Mouse (Mus musculus): Measurements from ENCODE around the gene Ogt. TPM values are rescaled to one million over a fixed set of nuclear protein-coding genes. Genes with fewer than 3 reads are reported as not detected.

Gene Ogt
- polyA plus RNA-seq (2014; fragmentation: Illumina TruSeq; extraction: RNeasy Lipid Tissue Mini Kit (QIAGEN cat#74804); ENCODE audit: low replicate concordance): 427 TPM

DNA sequence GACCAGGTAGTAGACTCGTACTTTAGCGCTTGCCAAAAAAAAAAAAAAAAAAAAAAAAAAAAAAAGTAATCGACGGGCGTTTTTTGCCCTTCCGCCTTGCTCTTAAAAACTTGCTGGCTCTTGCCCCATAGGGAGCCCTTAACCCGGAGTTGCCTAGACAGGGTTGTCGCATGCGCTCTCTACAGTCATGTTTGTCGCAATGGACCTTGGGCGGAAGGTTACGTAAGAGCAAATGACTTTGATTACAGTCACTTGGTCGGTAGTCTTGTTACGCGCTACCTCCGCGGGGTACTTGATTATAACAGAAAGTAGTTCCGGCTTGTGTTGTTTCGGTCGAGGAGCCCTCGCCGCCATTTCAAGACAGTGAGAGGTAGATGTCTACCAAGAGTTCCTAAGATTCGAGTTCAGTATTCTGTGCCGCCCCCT is at the start of gene Ogt:
Ogt (plus strand) TSS at position 320 of the 426 bp plus-strand sequence.

DNA sequence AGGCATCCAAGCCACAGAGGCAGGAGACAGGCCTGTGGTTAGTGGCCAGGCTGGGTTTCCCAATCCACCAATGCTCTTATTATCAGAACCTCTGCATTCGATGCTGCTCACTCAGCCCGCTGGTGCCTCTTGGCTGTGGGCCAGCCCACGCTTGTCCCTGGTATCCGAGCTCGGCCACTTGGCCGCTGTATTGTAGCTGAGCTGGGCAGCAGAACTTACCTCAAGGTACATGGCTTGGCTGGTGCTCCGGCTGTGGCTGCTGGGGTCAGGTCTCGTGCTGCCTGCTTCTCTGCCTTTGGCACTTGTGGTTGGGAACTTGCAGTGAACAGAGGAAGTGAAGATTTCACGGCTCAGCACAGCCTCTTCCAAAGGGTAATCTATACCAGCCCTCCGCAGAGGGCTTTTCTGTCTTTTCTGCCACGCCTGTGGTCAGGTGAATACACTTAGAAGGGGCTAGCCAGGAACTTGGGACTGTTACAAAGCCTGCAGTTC is 94.0 kb downstream of the Ogt start, which contains the start of gene Cxcr3:
Cxcr3 (minus strand) TSS at position 442 of the 492 bp plus-strand sequence.

Other genes with a start within 250 kb of the Ogt start
- 12.4 TPM for gene Zmym3, start 219.2 kb upstream of the Ogt start, polyA plus RNA-seq (2014; fragmentation: Illumina TruSeq; extraction: RNeasy Lipid Tissue Mini Kit (QIAGEN cat#74804); ENCODE audit: low replicate concordance)
- gene Nono, start 210.7 kb upstream of the Ogt start, polyA plus RNA-seq (2014; fragmentation: Illumina TruSeq; extraction: RNeasy Lipid Tissue Mini Kit (QIAGEN cat#74804); ENCODE audit: low replicate concordance): 262 TPM
- 0.97 TPM for gene Itgb1bp2, start 191.0 kb upstream of the Ogt start, polyA plus RNA-seq (2014; fragmentation: Illumina TruSeq; extraction: RNeasy Lipid Tissue Mini Kit (QIAGEN cat#74804); ENCODE audit: low replicate concordance)
- gene Taf1, start 107.3 kb upstream of the Ogt start, polyA plus RNA-seq (2014; fragmentation: Illumina TruSeq; extraction: RNeasy Lipid Tissue Mini Kit (QIAGEN cat#74804); ENCODE audit: low replicate concordance): 58.9 TPM
- not detected for gene Cxcr3, start 94.2 kb downstream of the Ogt start, polyA plus RNA-seq (2014; fragmentation: Illumina TruSeq; extraction: RNeasy Lipid Tissue Mini Kit (QIAGEN cat#74804); ENCODE audit: low replicate concordance)
- not detected for gene Gm4779, start 154.4 kb downstream of the Ogt start, polyA plus RNA-seq (2014; fragmentation: Illumina TruSeq; extraction: RNeasy Lipid Tissue Mini Kit (QIAGEN cat#74804); ENCODE audit: low replicate concordance)
- gene 8030474K03Rik, start 154.6 kb downstream of the Ogt start, polyA plus RNA-seq (2014; fragmentation: Illumina TruSeq; extraction: RNeasy Lipid Tissue Mini Kit (QIAGEN cat#74804); ENCODE audit: low replicate concordance): not detected
- gene Nhsl2, start 209.3 kb downstream of the Ogt start, polyA plus RNA-seq (2014; fragmentation: Illumina TruSeq; extraction: RNeasy Lipid Tissue Mini Kit (QIAGEN cat#74804); ENCODE audit: low replicate concordance): 1.3 TPM

Data from small intestine, adult 10 weeks (tissue).